Mouse (Mus musculus) CH12.LX (cell line): ENCODE measurements around the gene Rap1gds1. TPM values are rescaled to one million over a fixed set of nuclear protein-coding genes. Genes with fewer than 3 reads are reported as not detected.

Experiments used
- DNase-seq: peaks from one replicate; pipeline ENCODE4 v3.0.0-alpha.2; 2013; ENCODE audit errors: extremely low read depth
- H3K27ac ChIP-seq: 2 replicates; pipeline ENCODE4 v1.5.1; 2012; ENCODE audit warnings: low read depth, mild to moderate bottlenecking, control low read depth, moderate library complexity; ENCODE audit not compliant: insufficient read depth
- H3K27me3 ChIP-seq: replicated peaks from 2 replicates; pipeline ENCODE3; 2012; ENCODE audit warnings: inconsistent platforms
- H3K36me3 ChIP-seq, 2 experiments: replicated peaks in 1 of 2; 2 replicates each; pipeline versions ENCODE3 to v1.6.1; 2012; ENCODE audit warnings: inconsistent platforms in 1 of 2, low read length in 1 of 2, mild to moderate bottlenecking in 1 of 2, mixed read lengths in 1 of 2, moderate library complexity in 1 of 2; ENCODE audit not compliant: control insufficient read depth in 1 of 2, insufficient read depth in 1 of 2
- H3K4me1 ChIP-seq, 2 experiments: 2 replicates each; pipeline ENCODE4 v1.6.1; 2012; ENCODE audit warnings: inconsistent platforms in 1 of 2, moderate library complexity in 1 of 2; ENCODE audit not compliant: insufficient read depth in 2 of 2, control insufficient read depth in 1 of 2
- H3K4me2 ChIP-seq: 2 replicates; pipeline ENCODE4 v1.6.1; 2012; ENCODE audit warnings: low read depth, mild to moderate bottlenecking, control low read depth; ENCODE audit not compliant: poor library complexity, insufficient read depth, severe bottlenecking
- H3K4me3 ChIP-seq, 3 experiments: fragments of 150-350 bp in 1 of 3; sonication (generic) in 1 of 3; replicated peaks in 1 of 3; 2 replicates each; pipeline versions ENCODE3 to v1.5.1; 2011 to 2012; ENCODE audit warnings: low read depth in 2 of 3, low read length in 2 of 3, mild to moderate bottlenecking in 2 of 3, moderate library complexity in 2 of 3, control low read depth in 1 of 3, improper control_type of control experiment in 1 of 3, inconsistent platforms in 1 of 3, mixed read lengths in 1 of 3; ENCODE audit not compliant: poor library complexity in 1 of 3
- H3K79me2 ChIP-seq: replicated peaks from 2 replicates; pipeline ENCODE4 v1.6.1; 2012; ENCODE audit warnings: mild to moderate bottlenecking, moderate library complexity; ENCODE audit not compliant: control insufficient read depth, poor library complexity, insufficient read depth, severe bottlenecking; ENCODE audit errors: extremely low read depth
- H3K9ac ChIP-seq: 2 replicates; pipeline ENCODE4 v1.6.1; 2012; ENCODE audit warnings: low read depth, mild to moderate bottlenecking, control low read depth, moderate library complexity; ENCODE audit not compliant: insufficient read depth
- H3K9me3 ChIP-seq: replicated peaks from 2 replicates; pipeline ENCODE3; 2012; ENCODE audit warnings: low read length, inconsistent platforms, mixed read lengths
- BHLHE40 ChIP-seq: IDR thresholded peaks from 2 replicates; pipeline ENCODE4 v1.6.1; 2011; ENCODE audit warnings: mild to moderate bottlenecking, low read depth, low read length, improper control_type of control experiment
- CTCF ChIP-seq, 2 experiments: IDR thresholded peaks in 1 of 2; conservative IDR thresholded peaks in 1 of 2; 2 replicates each; pipeline ENCODE4 v1.5.1; 2011 to 2012; ENCODE audit warnings: low read depth in 2 of 2, low read length in 2 of 2, improper control_type of control experiment in 1 of 2, inconsistent platforms in 1 of 2, mild to moderate bottlenecking in 1 of 2, moderate library complexity in 1 of 2
- E2F4 ChIP-seq: IDR thresholded peaks from 2 replicates; pipeline ENCODE4 v1.6.1; 2011; ENCODE audit warnings: low read depth, low read length, improper control_type of control experiment; ENCODE audit not compliant: insufficient replicate concordance
- ETS1 ChIP-seq: conservative IDR thresholded peaks from 2 replicates; pipeline ENCODE4 v1.6.1; 2012; ENCODE audit warnings: low read depth, mild to moderate bottlenecking, inconsistent platforms, low read length, improper control_type of control experiment, moderate library complexity
- IRF4 ChIP-seq: IDR thresholded peaks from 2 replicates; pipeline ENCODE4 v1.6.1; 2014; ENCODE audit warnings: low read depth, mild to moderate bottlenecking, inconsistent platforms, low read length, improper control_type of control experiment
- JUN ChIP-seq: IDR thresholded peaks from 2 replicates; pipeline ENCODE4 v1.6.1; 2011; ENCODE audit warnings: low read depth, mild to moderate bottlenecking, low read length, improper control_type of control experiment, moderate library complexity; ENCODE audit not compliant: insufficient read depth
- MAFK ChIP-seq: IDR thresholded peaks from 2 replicates; pipeline ENCODE4 v1.6.1; 2011; ENCODE audit warnings: low read length, improper control_type of control experiment; ENCODE audit not compliant: insufficient replicate concordance
- MXI1 ChIP-seq: IDR thresholded peaks from 2 replicates; pipeline ENCODE4 v1.6.1; 2011; ENCODE audit warnings: mild to moderate bottlenecking, low read depth, low read length, improper control_type of control experiment
- MYC ChIP-seq: IDR thresholded peaks from 2 replicates; pipeline ENCODE4 v1.6.1; 2011; ENCODE audit warnings: low read depth, mild to moderate bottlenecking, improper control_type of control experiment, low read length
- NELFE ChIP-seq: IDR thresholded peaks from 2 replicates; pipeline ENCODE4 v1.6.1; 2011; ENCODE audit warnings: low read depth, low read length, improper control_type of control experiment
- NRF1 ChIP-seq: IDR thresholded peaks from 2 replicates; pipeline ENCODE4 v1.6.1; 2014; ENCODE audit warnings: low read depth, mild to moderate bottlenecking, inconsistent platforms, low read length, improper control_type of control experiment, moderate library complexity
- PAX5 ChIP-seq: IDR thresholded peaks from 2 replicates; pipeline ENCODE4 v1.6.1; 2012; ENCODE audit warnings: low read length, inconsistent platforms, mixed read lengths
- POLR2A ChIP-seq: IDR thresholded peaks from 2 replicates; pipeline ENCODE4 v1.6.1; 2011; ENCODE audit warnings: low read depth, mild to moderate bottlenecking, improper control_type of control experiment, low read length
- POLR2AphosphoS2 ChIP-seq: IDR thresholded peaks from 2 replicates; pipeline ENCODE4 v1.6.1; 2011; ENCODE audit warnings: low read depth, low read length, improper control_type of control experiment
- RAD21 ChIP-seq: IDR thresholded peaks from 2 replicates; pipeline ENCODE4 v1.6.1; 2011; ENCODE audit warnings: low read depth, mild to moderate bottlenecking, low read length, improper control_type of control experiment, moderate library complexity
- TCF12 ChIP-seq: IDR thresholded peaks from 2 replicates; pipeline ENCODE4 v1.6.1; 2014; ENCODE audit warnings: low read depth, mild to moderate bottlenecking, inconsistent platforms, low read length, improper control_type of control experiment
- UBTF ChIP-seq: IDR thresholded peaks from 2 replicates; pipeline ENCODE4 v1.6.1; 2012; ENCODE audit warnings: low read depth, mild to moderate bottlenecking, inconsistent platforms, low read length, improper control_type of control experiment, moderate library complexity
- USF1 ChIP-seq: IDR thresholded peaks from 2 replicates; pipeline ENCODE4 v1.6.1; 2014; ENCODE audit warnings: low read depth, mild to moderate bottlenecking, inconsistent platforms, low read length, improper control_type of control experiment
- ZKSCAN1 ChIP-seq: IDR thresholded peaks from 2 replicates; pipeline ENCODE4 v1.6.1; 2012; ENCODE audit warnings: low read depth, inconsistent platforms, low read length, improper control_type of control experiment, borderline replicate concordance
- ZMIZ1 ChIP-seq: IDR thresholded peaks from 2 replicates; pipeline ENCODE4 v1.6.1; 2012; ENCODE audit warnings: low read depth, mild to moderate bottlenecking, inconsistent platforms, low read length, improper control_type of control experiment
- ZNF384 ChIP-seq: IDR thresholded peaks from 2 replicates; pipeline ENCODE4 v1.6.1; 2012; ENCODE audit warnings: low read depth, low read length, improper control_type of control experiment, inconsistent platforms
- dilution Hi-C: fragments of 300-500 bp; cut with MboI; formaldehyde crosslinking; loops from 2 replicates; pipeline ENCODE4 v1.14.3; 2020; ENCODE audit warnings: low sequenced_read_pairs; ENCODE audit not compliant: extremely low pct_unique_long_range_greater_than_20kb, extremely low pct_ligation_motif_present
- in situ Hi-C: fragments of 300-500 bp; cut with MboI; formaldehyde crosslinking; loops from 3 replicates; pipeline ENCODE4 v1.14.3; 2019; ENCODE audit warnings: low sequenced_read_pairs, low pct_ligation_motif_present, low pct_unique_long_range_greater_than_20kb, mixed read lengths
- polyA plus RNA-seq: library from polyadenylated mRNA; unstranded; fragments of >175 nt; gene quantifications from 2 replicates; pipeline ENCODE4 v1.2.1, GENCODE M21; 2012; ENCODE audit warnings: low read depth; ENCODE audit not compliant: insufficient read length
- total RNA-seq, 2 experiments: library from RNA; depleted of rRNA; stranded (reverse); fragments of 300-350 nt in 1 of 2; fragments of >200 nt in 1 of 2; gene quantifications; 2 replicates each; pipeline ENCODE4 v1.2.3; 2012 to 2014

The Rap1gds1 gene
- total and polyA plus RNA-seq, 3 experiments, result 24.4 to 36.7 (median 26.3) TPM

- Histone ChIP-seq H3K27ac (no peak overlapping the region), H3K27me3 (no peaks in the 10 kb centered on the region), H3K4me3 (no peak overlapping the region), H3K36me3 (no peaks in the 10 kb centered on the region), H3K9ac (no peak overlapping the region), H3K4me1 (peaks cover 0 to 6% of the 10 kb centered on the region in 2 experiments; a peak in 1 of 4 replicates), H3K4me2 (no peak overlapping the region), H3K9me3 (no peaks in the 10 kb centered on the region)
- in situ Hi-C loops (no loop called here), dilution Hi-C loops (no loop called here)
- TF ChIP-seq POLR2A (no peak), NELFE (no peak), TCF12 (no peak), UBTF (no peak), USF1 (no peak), RAD21 (no peak), MAFK (no peak), ZMIZ1 (no peak), ZNF384 (no peak), PAX5 (no peak), MXI1 (no peak), BHLHE40 (no peak), JUN (no peak), IRF4 (no peak), MYC (no peak), ZKSCAN1 (no peak), NRF1 (no peak)
- TF ChIP-seq, all 38 proteins: peak for 0
- no peak for DNase-seq
- no peaks in the 10 kb centered on the region for H3K79me2 ChIP-seq
Measured at GRCm38 (mm10) chr3:139101941-139102340, 26.9 kb upstream of the Rap1gds1 start.

GRCm38 (mm10) chr3:139099284-139099683, 24.3 kb upstream of the Rap1gds1 start:
- H3K36me3 ChIP-seq, result no peaks in the 10 kb centered on the region
- H3K9me3 ChIP-seq, result no peaks in the 10 kb centered on the region
- no peak for TF ChIP-seq RAD21
- TF ChIP-seq ETS1, result no peak
- TF ChIP-seq JUN, result no peak
- TF ChIP-seq CTCF (conservative IDR thresholded peaks at IDR 0.05 in 1 of 2, IDR thresholded peaks at IDR 0.05 in 1 of 2; ENCODE audit: low read depth in 2 of 2, low read length in 2 of 2), result no peak
- TF ChIP-seq UBTF, result no peak
- no peak for TF ChIP-seq MAFK
- no peak for TF ChIP-seq POLR2AphosphoS2
- TF ChIP-seq USF1, result no peak
- no peak for TF ChIP-seq E2F4
- no peak overlapping the region for H3K27ac ChIP-seq
- no peak for DNase-seq
- H3K4me3 ChIP-seq, result no peak overlapping the region
- in situ Hi-C loops (no loop called here), dilution Hi-C loops (no loop called here)
- no peak overlapping the region for H3K9ac ChIP-seq
- H3K27me3 ChIP-seq, result no peaks in the 10 kb centered on the region
- H3K4me2 ChIP-seq, result no peak overlapping the region; the same call in 1 of the 2 replicates
- H3K4me1 ChIP-seq, result peaks cover 4 to 6% of the 10 kb centered on the region in 2 experiments; a peak in 2 of 4 replicates
- no peaks in the 10 kb centered on the region for H3K79me2 ChIP-seq
